Mouse (Mus musculus) frontal cortex, adult 2 months (tissue): Measurements from ENCODE around the gene Chrna5. TPM values are rescaled to one million over a fixed set of nuclear protein-coding genes. Genes with fewer than 3 reads are reported as not detected.

Experiments
- DNase-seq, 2 experiments: peaks; one replicate each; pipeline ENCODE4 v3.0.0; 2022; ENCODE audit warnings: low spot score in 1 of 2; ENCODE audit errors: extremely low spot score in 1 of 2
- polyA plus RNA-seq: library from polyadenylated mRNA; depleted of rRNA; stranded (reverse); fragments of >200 nt; gene quantifications from 2 replicates; pipeline ENCODE4 v1.2.3, GENCODE M21; 2012; rRNA removed

Chrna5 gene
- polyA plus RNA-seq, 1 experiment, result 1.5 TPM

DNA sequence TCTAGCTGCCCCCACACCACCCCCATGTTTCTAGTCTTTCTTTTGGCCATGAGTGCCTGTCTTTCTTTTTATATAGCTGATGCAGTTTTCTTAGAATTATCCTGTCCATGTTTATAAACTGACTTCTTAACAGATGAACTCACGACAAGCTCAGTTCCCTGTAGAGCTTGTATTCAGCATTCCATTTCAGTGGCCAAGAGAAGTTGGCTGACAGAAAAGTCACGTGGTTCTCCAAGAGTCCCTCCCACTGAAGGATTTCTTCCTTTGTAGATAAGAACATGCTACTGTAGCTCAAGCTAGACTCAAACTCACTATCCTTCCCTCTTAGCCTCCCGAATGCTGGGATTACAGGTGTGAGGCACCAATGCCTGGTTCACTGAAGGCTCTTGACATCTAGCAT lies 36.2 kb downstream of the Chrna5 start:
- no peak for DNase-seq

DNA sequence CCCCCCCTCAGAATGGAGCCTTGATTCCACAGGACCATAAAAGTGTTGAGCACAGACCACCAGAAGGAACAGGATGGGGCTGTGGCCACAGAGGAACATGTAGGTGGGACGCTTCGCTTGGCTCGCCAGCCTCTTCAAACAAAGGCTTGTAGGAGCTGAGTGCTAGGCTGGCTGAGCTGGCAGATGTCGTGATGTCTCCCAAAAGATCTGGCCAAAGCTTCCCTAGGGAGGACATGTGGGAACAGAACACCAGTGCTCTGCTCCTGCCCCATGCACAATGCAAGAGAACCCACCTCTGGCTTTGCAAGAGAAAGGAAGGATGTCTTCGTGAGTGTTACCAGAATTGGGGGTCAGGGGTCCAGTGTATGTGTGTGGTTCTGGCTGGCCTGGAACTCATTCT lies 42.6 kb downstream of the Chrna5 start:
- no peak for DNase-seq

DNA sequence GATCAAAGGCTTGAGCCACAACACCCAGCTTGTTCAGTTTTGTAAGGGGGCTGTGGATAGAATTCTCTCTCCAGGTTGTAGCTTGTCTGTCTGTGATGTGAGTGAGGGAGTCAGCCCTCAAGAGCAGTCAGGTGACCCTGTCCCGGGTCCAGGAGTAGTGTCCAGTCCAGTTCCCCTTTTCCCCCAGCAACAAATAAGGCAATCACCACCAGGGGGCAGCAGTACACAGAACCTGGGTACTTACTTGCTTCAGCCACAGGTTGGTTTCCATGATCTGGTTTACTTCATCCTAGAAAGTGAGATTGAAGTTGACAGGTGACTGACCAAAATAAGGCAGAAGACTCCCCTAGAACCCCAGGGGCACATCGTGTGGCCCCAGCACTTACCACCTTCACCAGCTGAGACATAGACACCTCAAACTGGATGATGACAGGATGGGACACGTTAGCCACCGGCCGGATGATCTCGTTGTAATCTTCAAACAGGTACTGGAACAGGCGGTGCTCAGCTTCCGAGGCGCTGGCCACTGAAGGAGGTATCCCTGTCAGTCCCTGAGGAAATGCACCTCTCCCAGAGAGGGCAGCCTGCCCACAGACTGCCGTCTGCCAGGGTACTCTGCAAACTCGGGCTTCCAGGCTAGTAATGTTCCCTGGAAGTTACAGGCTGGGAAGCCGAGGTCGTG lies 43.4 kb downstream of the Chrna5 start:
- DNase-seq, result peak; percentile 24 to 88

DNA sequence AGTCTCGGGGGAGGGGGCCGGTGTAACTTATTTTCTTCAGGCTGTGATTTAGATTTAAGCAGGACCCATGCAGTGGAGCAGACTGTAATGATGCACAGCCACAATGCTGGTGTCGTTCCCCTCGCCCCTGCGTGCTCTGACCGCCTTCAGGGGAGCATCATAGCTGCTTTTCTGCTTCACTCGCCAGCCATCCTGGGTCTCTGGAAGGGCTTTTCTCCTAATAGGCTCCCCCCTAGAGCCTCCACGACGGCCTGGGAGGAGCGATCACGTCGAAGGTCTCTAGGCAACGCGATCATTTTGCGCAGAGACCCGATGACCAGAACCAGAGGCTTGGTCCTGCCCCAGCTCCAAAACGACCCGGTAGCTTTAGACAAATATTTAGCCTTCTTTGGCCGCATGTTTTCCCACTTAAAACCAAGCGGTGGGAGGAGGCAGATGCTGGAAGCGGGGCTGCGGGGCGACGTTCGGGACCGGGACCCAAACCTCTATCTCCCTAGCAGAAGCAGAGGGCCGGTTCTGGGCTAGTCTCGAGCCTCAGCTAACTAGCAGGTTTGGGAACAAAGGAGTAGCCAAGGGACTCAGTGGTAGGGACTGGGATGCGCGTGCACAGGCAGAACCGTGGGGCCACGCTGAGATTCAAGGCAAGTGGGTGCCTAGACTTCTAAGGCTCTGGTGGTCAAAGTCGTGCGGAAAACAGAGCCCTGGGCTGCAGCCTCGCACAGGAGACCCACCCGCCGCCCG lies 45.0 kb downstream of the Chrna5 start:
- no peak for DNase-seq

DNA sequence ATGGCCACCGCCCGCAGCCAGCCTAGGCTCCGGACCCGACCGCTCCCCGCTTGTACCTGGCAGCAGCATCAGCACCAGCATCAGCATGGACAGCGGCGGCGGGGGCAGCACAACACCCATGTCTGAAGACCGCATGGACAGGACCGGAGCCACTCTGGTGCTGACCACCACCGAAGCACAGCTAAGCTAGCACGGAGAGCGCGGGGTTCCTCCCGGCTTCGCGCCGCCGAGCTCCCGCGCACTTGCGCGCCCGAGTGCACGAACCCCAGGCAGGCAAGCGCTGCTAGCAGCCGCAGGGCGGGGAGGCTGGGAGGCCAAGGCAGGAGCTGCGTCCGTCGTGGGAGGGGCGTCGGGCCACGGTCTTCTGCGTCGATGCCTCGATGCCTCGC lies 45.6 kb downstream of the Chrna5 start, which contains the start of gene Chrna3:
Gene Chrna3, minus strand, starts transcription at position 288 of the 389 bp plus-strand sequence.
- no peak for DNase-seq

DNA sequence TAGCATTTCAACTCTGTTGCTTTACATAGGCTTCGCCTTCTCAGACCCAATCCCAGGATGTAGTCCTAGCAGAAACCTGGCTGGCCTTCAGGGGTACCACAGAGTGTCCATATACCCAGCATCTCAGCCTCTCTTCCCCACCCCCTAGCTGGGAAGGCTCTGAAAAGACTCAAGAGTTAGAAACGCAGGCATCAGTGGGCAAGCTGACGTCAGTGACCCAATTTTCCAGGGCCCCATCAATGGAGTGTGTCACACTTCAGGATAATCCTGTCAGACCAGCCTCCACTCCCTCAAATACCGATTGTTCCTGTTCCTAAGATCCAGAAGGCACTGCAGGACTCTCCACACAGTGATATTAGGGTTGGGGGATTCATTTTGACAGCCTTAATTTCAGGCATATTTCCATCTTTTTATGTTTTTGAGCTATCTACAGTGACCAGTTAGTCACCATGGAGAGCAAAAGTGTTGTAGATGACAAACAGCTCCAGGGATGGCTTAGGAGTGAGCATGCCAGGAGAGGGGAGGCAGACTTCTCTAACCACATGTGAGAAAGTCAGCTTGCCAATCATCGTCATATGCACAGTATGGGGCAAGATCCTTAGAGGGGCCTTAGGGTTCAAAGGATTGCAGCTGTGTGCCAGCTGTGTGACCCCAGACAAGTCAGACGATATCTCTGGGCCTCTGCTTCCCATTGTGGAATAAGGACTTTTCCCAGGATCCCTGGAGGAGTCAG lies 50.9 kb downstream of the Chrna5 start:
- DNase-seq, result no peak

DNA sequence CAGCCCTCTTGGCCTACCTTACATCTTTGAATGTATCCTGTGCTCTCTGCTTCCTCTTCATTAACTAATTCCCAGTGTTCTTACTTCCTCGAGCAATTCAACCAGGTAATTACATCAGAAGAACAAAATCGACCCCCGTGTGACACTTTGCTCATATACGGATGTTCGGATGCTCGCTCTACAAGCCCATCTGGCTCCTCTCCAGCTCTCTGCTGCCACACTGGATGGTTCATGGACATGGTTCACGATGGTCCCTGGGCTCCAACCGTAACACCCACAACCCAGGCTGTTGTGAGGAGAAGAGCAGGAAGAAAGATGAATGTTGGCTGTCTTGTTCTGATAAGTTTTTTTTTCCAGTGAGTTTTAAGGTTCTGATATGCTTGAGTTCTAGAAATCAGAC lies 58.3 kb downstream of the Chrna5 start:
- DNase-seq, result no peak

DNA sequence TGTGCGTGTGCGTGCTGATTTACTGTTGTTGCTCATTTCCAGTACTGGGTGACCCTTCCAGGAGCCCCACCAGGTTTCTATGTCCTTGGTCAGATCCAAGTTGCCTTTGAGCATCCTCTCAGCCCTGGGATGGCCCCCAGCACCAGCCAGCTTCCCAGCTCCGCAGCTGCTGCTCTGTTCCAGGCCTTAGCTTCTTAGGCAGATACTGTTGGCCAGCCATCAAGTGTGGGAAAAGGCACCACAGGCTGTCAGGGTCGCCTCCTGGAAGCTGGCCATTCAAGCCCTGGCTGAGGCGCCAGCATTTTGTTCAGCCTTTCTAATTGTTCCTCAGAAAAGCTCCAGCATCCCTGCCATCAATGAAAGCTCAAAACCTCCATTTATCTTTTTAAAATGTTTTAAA lies 59.3 kb downstream of the Chrna5 start:
- DNase-seq, result no peak

DNA sequence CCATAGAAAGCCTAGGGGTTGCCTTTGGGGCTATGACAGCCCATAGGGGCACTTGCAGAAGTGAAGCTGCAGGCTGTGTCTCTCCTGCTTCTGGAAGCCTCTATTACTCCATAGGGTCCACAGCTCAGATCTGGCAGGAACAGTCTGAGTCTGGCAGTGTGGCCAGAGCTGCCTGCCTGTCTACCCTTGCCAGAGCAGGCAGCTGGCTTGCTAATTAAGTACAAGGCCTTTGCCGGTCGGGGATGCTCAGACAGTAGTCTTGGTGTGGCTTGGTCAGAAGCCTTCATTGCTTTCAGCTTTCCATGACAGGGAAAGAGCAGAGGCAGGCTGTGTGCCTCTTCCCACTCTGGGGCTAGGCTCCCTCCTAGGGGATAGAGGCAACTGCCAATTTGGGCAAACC lies 60.7 kb downstream of the Chrna5 start:
- no peak for DNase-seq

DNA sequence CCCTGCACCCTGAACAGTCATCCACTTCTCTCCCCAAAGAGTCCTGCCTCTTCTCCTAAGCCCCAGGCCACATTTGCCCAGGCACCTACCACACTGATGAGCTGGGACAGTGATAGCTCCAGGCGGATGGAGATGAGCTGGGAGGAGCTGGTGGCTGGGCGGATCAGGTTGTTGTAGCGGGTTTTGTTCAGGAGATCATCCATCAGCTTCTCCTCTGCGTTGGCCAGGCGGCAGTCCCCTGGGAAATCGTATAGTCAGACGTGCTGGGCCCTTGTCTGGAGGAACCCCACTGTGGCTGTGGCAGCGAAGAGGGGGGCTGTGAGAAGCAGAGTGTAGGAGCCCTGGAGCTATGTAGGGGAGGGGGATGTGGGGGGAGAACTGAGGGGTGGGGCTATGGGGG lies 63.0 kb downstream of the Chrna5 start:
- no peak for DNase-seq

DNA sequence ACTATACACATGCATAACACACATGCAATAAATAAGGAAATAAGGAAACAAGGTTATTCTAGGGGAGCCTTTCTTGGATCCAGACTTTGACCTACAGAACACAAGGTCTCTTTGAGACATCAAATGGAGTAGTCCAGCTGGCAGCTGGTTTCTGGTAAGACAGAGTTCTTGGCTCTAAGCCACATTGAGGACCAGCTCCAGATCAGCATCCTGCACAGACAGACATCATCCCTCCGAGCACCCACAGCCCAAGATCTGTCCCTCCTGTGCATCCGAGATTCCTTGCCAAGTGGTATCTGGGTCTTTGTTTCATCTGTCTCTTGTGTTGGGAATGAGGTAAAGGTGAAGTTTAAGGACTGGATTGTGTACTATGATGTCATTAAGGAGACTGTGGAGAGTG lies 64.3 kb downstream of the Chrna5 start:
- no peak for DNase-seq

DNA sequence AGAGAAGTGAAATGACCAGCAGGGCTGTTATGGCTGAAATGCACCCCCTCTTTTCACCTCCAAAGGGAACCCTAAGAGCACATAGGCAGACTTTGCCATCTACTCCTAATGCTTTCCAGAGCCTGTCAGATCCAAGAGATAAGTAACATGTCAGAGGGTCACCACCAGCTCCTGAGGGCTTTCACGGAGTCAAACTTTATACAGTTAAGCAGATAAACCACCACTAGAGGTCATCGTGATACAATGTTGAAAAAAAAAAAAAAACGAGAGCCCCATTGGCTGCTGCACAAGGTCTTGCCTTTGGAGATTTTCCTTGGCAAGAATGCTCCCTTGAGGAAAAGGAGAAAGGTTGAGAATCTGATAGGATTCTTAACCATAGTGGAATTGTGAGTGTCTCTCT lies 66.1 kb downstream of the Chrna5 start:
- no peak for DNase-seq

DNA sequence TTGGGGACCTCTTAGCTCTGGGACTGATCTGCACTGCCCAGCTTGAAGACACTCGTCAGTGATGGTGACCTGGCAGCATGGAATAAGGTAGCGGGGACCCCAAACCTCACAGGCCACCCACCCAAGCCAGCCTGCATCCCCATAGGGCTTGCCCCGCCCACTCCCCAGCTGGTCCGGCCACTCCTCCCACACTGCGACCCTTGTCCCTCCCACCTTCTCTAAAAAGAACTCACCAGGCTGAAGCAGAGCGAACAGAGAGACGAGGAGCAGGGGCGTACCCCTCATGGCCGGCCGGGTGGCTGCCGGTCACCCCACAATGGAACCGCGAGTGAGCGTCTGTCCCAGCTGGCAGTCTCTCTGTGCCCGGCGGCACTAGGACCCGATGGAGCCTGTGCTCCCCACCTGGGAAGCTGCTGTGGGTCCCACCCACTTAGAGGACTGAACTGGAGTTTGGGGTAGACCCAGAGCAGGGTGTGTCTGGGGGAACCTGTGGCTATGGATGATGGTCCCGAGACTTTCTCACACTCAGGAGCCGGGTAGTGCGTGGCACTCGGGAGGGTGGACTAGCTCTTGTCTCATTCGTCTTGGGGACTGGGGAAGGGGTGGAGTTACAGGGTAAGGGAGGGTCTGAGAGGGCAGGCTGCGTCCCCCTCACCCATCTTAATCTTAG lies 67.7 kb downstream of the Chrna5 start, which contains the start of gene Chrnb4:
Gene Chrnb4, minus strand, starts transcription at position 569 of the 670 bp plus-strand sequence.
- no peak for DNase-seq

DNA sequence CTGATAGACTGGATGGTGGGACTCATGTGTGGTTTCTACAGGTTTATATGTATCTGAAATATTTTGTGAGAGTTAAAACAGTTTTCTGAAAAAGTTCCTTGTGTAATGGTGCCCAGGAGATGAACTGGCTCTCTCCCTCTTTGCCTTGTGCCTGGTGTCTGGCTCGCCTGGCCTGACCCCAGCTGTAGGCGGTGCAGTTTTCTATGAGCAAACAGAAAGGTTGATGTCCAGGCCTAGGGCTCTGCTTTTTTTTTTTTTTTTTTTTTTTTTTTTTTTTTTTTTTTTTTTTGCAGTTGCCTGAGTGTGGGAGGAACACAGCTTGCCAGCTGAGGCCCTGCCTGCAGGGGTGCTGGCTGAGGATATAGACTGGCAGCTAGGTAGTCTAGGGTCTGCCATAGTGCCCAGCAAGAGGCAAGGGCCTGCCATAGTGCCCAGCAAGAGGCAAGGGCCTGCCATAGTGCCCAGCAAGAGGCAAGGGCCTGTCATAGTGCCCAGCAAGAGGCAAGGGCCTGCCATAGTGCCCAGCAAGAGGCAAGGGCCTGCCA lies 74.8 kb downstream of the Chrna5 start:
- DNase-seq, result no peak

Other genes with a start within 250 kb of the Chrna5 start
- 63.2 and 66.1 TPM in 2 replicates for gene Wdr61, start 246.4 kb upstream of the Chrna5 start, polyA plus RNA-seq
- gene Crabp1, start 216.1 kb upstream of the Chrna5 start, polyA plus RNA-seq, result 10.8 and 16.7 TPM in 2 replicates
- 26.9 and 30.1 TPM in 2 replicates for gene Ireb2, start 117.1 kb upstream of the Chrna5 start, polyA plus RNA-seq
- gene Hykk, start 63.6 kb upstream of the Chrna5 start, polyA plus RNA-seq, result 1.3 and 1.6 TPM in 2 replicates
- 138 and 166 TPM in 2 replicates for gene Psma4, start 30.1 kb upstream of the Chrna5 start, polyA plus RNA-seq
- gene AY074887, start 29.9 kb upstream of the Chrna5 start, polyA plus RNA-seq, result 0.34 TPM in 1 of 2 replicates, not detected in the other
- gene Chrna3, start 45.7 kb downstream of the Chrna5 start, polyA plus RNA-seq, result 2.1 and 2.9 TPM in 2 replicates
- 3.1 and 3.2 TPM in 2 replicates for gene Chrnb4, start 67.9 kb downstream of the Chrna5 start, polyA plus RNA-seq
- 39.4 and 41.3 TPM in 2 replicates for gene Ube2q2, start 168.0 kb downstream of the Chrna5 start, polyA plus RNA-seq
- 30.8 and 33.5 TPM in 2 replicates for gene Fbxo22, start 228.0 kb downstream of the Chrna5 start, polyA plus RNA-seq